Mouse (Mus musculus): ENCODE data around the gene Parvg. TPM values are rescaled to one million over a fixed set of nuclear protein-coding genes. Genes with fewer than 3 reads are reported as not detected.

The Parvg gene
- polyA plus RNA-seq, 1 experiment, result 3.3 TPM

GRCm38 (mm10) chr15:84349915-84350738 lies 26.3 kb downstream of the Parvg start:
- Histone ChIP-seq H3K27ac (ENCODE audit: insufficient read depth, low read depth, low read length) (no peak overlapping the region), H3K4me3 (ENCODE audit: insufficient read depth, low read length) (no peak overlapping the region), H3K4me1 (ENCODE audit: control insufficient read depth, insufficient read depth, low read length) (peaks cover 27% of the 10 kb centered on the region)
- no peak for TF ChIP-seq CTCF (IDR thresholded peaks at IDR 0.05; ENCODE audit: low read depth, low read length)
- TF ChIP-seq POLR2A (IDR thresholded peaks at IDR 0.05; ENCODE audit: borderline replicate concordance, low read depth, low read length), result no peak

DNA sequence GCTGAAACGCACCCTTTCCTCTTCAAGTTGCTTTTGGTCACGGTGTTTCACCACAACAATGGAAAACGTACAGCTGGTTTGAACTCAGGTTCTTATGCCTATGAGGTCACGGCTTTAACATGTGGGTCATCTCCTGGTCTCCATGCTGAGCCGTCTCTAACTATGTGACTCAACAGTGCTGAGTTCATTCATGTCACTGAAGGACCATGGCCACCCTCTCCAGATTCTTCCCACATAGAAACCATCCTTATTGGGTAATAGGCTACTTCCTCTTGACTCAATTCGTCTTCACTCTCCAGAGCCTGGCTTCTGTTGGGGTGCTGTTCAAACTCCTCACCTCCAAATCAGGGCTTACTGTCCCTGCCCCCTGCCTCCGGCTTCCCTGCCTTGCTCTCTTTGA lies 27.5 kb downstream of the Parvg start:
- TF ChIP-seq POLR2A (IDR thresholded peaks at IDR 0.05; ENCODE audit: borderline replicate concordance, low read depth, low read length) (no peak), CTCF (IDR thresholded peaks at IDR 0.05; ENCODE audit: low read depth, low read length) (no peak)
- peaks cover 30% of the 10 kb centered on the region for H3K4me1 ChIP-seq (ENCODE audit: control insufficient read depth, insufficient read depth, low read length)
- no peak overlapping the region for H3K4me3 ChIP-seq (ENCODE audit: insufficient read depth, low read length)
- H3K27ac ChIP-seq (ENCODE audit: insufficient read depth, low read depth, low read length), result no peak overlapping the region

GRCm38 (mm10) chr15:84351915-84352844 lies 28.4 kb downstream of the Parvg start:
- Histone ChIP-seq H3K27ac (ENCODE audit: insufficient read depth, low read depth, low read length) (no peak overlapping the region), H3K4me1 (ENCODE audit: control insufficient read depth, insufficient read depth, low read length) (peaks cover 30% of the 10 kb centered on the region), H3K4me3 (ENCODE audit: insufficient read depth, low read length) (no peak overlapping the region)
- TF ChIP-seq CTCF (IDR thresholded peaks at IDR 0.05; ENCODE audit: low read depth, low read length) (no peak), POLR2A (IDR thresholded peaks at IDR 0.05; ENCODE audit: borderline replicate concordance, low read depth, low read length) (no peak)

GRCm38 (mm10) chr15:84355081-84355480 lies 31.3 kb downstream of the Parvg start:
- TF ChIP-seq CTCF (IDR thresholded peaks at IDR 0.05; ENCODE audit: low read depth, low read length) (no peak), POLR2A (IDR thresholded peaks at IDR 0.05; ENCODE audit: borderline replicate concordance, low read depth, low read length) (no peak)
- H3K4me3 ChIP-seq (ENCODE audit: insufficient read depth, low read length), result no peak overlapping the region
- H3K27ac ChIP-seq (ENCODE audit: insufficient read depth, low read depth, low read length), result no peak overlapping the region
- H3K4me1 ChIP-seq (ENCODE audit: control insufficient read depth, insufficient read depth, low read length), result peaks cover 22% of the 10 kb centered on the region

DNA sequence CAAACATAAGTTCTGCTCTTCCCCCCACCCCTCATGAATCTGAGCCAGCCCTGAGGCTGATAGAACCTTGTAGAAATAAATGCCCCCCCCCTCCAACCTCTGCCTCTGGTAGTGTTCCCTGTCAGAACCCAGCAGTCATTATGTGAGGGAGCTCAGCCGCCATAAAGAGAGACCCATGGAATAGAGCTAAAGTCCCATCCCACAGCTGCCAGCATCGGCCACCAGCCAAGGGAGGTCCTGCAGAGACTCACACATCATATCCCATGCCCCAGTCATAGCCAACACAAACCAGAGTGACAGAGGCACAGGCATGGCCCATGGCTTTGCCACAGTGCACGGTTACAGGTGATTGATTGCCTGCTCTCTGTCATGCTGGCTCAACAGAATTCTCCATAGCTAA lies 40.9 kb downstream of the Parvg start:
- TF ChIP-seq POLR2A (IDR thresholded peaks at IDR 0.05; ENCODE audit: borderline replicate concordance, low read depth, low read length), result no peak
- TF ChIP-seq CTCF (IDR thresholded peaks at IDR 0.05; ENCODE audit: low read depth, low read length), result no peak
- Histone ChIP-seq H3K27ac (ENCODE audit: insufficient read depth, low read depth, low read length) (no peak overlapping the region), H3K4me3 (ENCODE audit: insufficient read depth, low read length) (no peak overlapping the region), H3K4me1 (ENCODE audit: control insufficient read depth, insufficient read depth, low read length) (no peaks in the 10 kb centered on the region)

- H3K4me1 ChIP-seq (ENCODE audit: control insufficient read depth, insufficient read depth, low read length), result no peaks in the 10 kb centered on the region
- TF ChIP-seq POLR2A (IDR thresholded peaks at IDR 0.05; ENCODE audit: borderline replicate concordance, low read depth, low read length) (no peak), CTCF (IDR thresholded peaks at IDR 0.05; ENCODE audit: low read depth, low read length) (no peak)
- no peak overlapping the region for H3K4me3 ChIP-seq (ENCODE audit: insufficient read depth, low read length)
- no peak overlapping the region for H3K27ac ChIP-seq (ENCODE audit: insufficient read depth, low read depth, low read length)
Observed at GRCm38 (mm10) chr15:84365675-84366381, 42.0 kb downstream of the Parvg start.

DNA sequence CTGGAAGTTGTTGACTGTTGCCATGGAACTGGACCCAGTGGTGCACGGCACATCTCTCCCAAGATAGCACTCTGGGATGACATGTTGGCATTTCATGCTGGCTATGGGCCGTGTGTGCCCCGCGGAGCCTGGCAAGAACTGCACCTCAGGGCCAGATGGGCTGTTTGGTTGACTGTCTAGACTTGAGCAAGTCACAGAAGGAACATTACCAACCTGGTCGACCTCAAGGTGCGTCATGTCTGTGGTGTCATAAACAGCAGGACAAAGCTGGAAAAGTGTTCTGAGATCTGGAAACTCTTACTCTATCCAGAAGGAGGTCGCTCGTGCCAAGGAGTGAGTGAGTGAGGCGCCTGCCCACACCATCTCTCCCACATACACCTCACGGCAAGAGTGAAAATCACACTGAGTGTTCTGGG lies 42.8 kb downstream of the Parvg start:
- H3K4me3 ChIP-seq (ENCODE audit: insufficient read depth, low read length), result no peak overlapping the region
- TF ChIP-seq POLR2A (IDR thresholded peaks at IDR 0.05; ENCODE audit: borderline replicate concordance, low read depth, low read length) (no peak), CTCF (IDR thresholded peaks at IDR 0.05; ENCODE audit: low read depth, low read length) (no peak)
- H3K27ac ChIP-seq (ENCODE audit: insufficient read depth, low read depth, low read length), result no peak overlapping the region
- H3K4me1 ChIP-seq (ENCODE audit: control insufficient read depth, insufficient read depth, low read length), result no peaks in the 10 kb centered on the region

- Histone ChIP-seq H3K27ac (ENCODE audit: insufficient read depth, low read depth, low read length) (no peak overlapping the region), H3K4me1 (ENCODE audit: control insufficient read depth, insufficient read depth, low read length) (no peaks in the 10 kb centered on the region), H3K4me3 (ENCODE audit: insufficient read depth, low read length) (no peak overlapping the region)
- no peak for TF ChIP-seq POLR2A (IDR thresholded peaks at IDR 0.05; ENCODE audit: borderline replicate concordance, low read depth, low read length)
- TF ChIP-seq CTCF (IDR thresholded peaks at IDR 0.05; ENCODE audit: low read depth, low read length), result no peak
Observed at GRCm38 (mm10) chr15:84367402-84367801, 43.6 kb downstream of the Parvg start.

GRCm38 (mm10) chr15:84372801-84373200 lies 49.0 kb downstream of the Parvg start:
- H3K4me1 ChIP-seq (ENCODE audit: control insufficient read depth, insufficient read depth, low read length), result no peaks in the 10 kb centered on the region

More at GRCm38 (mm10) chr15:84372801-84373200, 49.0 kb downstream of the Parvg start:
- H3K27ac ChIP-seq (ENCODE audit: insufficient read depth, low read depth, low read length), result no peak overlapping the region
- H3K4me3 ChIP-seq (ENCODE audit: insufficient read depth, low read length), result no peak overlapping the region
- TF ChIP-seq POLR2A (IDR thresholded peaks at IDR 0.05; ENCODE audit: borderline replicate concordance, low read depth, low read length) (no peak), CTCF (IDR thresholded peaks at IDR 0.05; ENCODE audit: low read depth, low read length) (no peak)

Measured in bone marrow macrophage, adult 2 months (primary cell).